Mouse (Mus musculus) kidney, embryonic 14.5 days (tissue): ENCODE measurements at regions not wholly inside any gene's neighbourhood (a gene's known extent, or its start where the extent isn't known, plus 50 kb on each side); places are given as distances from the start of the nearest gene placed in this dataset.

Experiments used
- ATAC-seq: fragments of 200-750 bp; cut with Nextera tagmentation; 2 replicates; pipeline ENCODE4 v1.8.0; 2017; ENCODE audit warnings: moderate number of reproducible peaks, mild to moderate bottlenecking, moderate TSS enrichment, moderate library complexity; ENCODE audit not compliant: low FRiP score, low TSS enrichment
- H3K27ac ChIP-seq: fragments of 300-500 bp; sonication (generic); 2 replicates; pipeline ENCODE4 v1.5.1; 2014; ENCODE audit warnings: low read depth, mild to moderate bottlenecking, low read length, moderate library complexity, mixed read lengths
- H3K27me3 ChIP-seq: fragments of 300-500 bp; sonication (generic); 2 replicates; pipeline ENCODE4 v1.6.1; 2014; ENCODE audit warnings: mild to moderate bottlenecking, low read length; ENCODE audit not compliant: control insufficient read depth, insufficient read depth
- H3K36me3 ChIP-seq: fragments of 300-500 bp; sonication (generic); 2 replicates; pipeline ENCODE4 v1.6.1; 2014; ENCODE audit warnings: low read length, mixed read lengths; ENCODE audit not compliant: control insufficient read depth, insufficient read depth
- H3K4me1 ChIP-seq: fragments of 300-500 bp; sonication (generic); 2 replicates; pipeline ENCODE4 v1.6.1; 2014; ENCODE audit warnings: low read length, mixed read lengths; ENCODE audit not compliant: control insufficient read depth, insufficient read depth
- H3K4me2 ChIP-seq: fragments of 300-500 bp; sonication (generic); replicated peaks from 2 replicates; pipeline ENCODE4 v1.6.1; 2014; ENCODE audit warnings: low read depth, mild to moderate bottlenecking, low read length
- H3K4me3 ChIP-seq: fragments of 300-500 bp; sonication (generic); 2 replicates; pipeline ENCODE4 v1.5.1; 2014; ENCODE audit warnings: mild to moderate bottlenecking, low read length
- H3K9ac ChIP-seq: fragments of 300-500 bp; sonication (generic); 2 replicates; pipeline ENCODE4 v1.6.1; 2014; ENCODE audit warnings: low read depth, mild to moderate bottlenecking, low read length, moderate library complexity
- H3K9me3 ChIP-seq: fragments of 300-500 bp; sonication (generic); 2 replicates; pipeline ENCODE4 v1.6.1; 2016; ENCODE audit warnings: low read length; ENCODE audit not compliant: control insufficient read depth
- WGBS: fragments of 180-500 bp; shearing (Covaris S2); extraction: QIAGEN DNeasy Blood & Tissue Kit; methylation state at CpG from one replicate; pipeline ENCODE4 v1.1.7; 2014; 5-methylcytosine and 5-hydroxymethylcytosine counted together

DNA sequence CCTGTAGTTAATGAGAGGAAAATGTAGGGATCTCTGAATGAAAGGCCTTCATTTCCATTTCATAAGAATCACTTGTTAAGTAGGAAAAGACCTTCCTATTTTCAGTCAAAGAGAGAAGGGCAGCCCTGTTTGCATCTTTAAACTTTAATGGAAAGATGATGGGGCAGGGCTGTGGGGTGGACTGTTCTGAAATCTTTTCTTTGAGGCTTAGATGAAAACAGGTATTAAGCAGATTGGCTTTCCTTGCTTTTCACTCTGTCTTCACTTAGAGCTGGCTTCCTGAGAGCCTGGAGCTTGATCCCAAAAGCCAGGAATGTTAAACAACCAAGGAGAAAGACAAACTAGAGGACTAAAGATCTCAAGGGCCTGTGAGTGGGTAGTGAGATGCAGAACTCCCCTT is 400.3 kb downstream of the 1810013L24Rik start:
- no peaks in the 10 kb centered on the region for H3K27me3 ChIP-seq
- H3K9me3 ChIP-seq = no peaks in the 10 kb centered on the region

DNA sequence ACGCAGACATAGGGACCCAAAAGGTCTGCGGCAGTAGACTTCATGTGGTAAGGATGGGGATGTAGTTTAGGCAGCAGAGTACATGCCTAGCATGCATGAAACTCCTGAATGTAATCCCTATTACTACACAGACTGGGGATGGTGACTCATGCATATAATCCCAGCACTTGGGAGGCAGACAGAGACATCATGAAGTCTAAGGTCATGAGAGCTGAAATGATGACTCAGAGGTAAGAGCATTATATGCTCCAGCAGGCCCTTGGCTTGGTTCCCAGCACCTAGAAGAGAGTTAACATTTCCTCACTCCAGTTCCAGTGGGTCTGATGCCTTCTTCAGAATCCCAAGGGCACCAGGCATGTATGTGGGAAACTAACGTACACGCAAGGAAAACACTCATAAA is 412.2 kb downstream of the 1810013L24Rik start:
- no peaks in the 10 kb centered on the region for H3K4me1 ChIP-seq
- H3K9me3 ChIP-seq = no peaks in the 10 kb centered on the region
- ATAC-seq = no peak
- no peak overlapping the region for H3K9ac ChIP-seq
- WGBS = 91% methylated on average over 4 of the region's 4 CpGs
- H3K4me3 ChIP-seq = no peak overlapping the region
- no peak overlapping the region for H3K27ac ChIP-seq
- H3K4me2 ChIP-seq = no peak overlapping the region
- no peaks in the 10 kb centered on the region for H3K27me3 ChIP-seq
- no peaks in the 10 kb centered on the region for H3K36me3 ChIP-seq

More for the DNA sequence above, 400.3 kb downstream of the 1810013L24Rik start:
- no peak overlapping the region for H3K27ac ChIP-seq
- H3K4me2 ChIP-seq = no peak overlapping the region
- no peaks in the 10 kb centered on the region for H3K36me3 ChIP-seq
- ATAC-seq = no peak
- no peak overlapping the region for H3K9ac ChIP-seq
- H3K4me1 ChIP-seq = no peaks in the 10 kb centered on the region
- no peak overlapping the region for H3K4me3 ChIP-seq

DNA sequence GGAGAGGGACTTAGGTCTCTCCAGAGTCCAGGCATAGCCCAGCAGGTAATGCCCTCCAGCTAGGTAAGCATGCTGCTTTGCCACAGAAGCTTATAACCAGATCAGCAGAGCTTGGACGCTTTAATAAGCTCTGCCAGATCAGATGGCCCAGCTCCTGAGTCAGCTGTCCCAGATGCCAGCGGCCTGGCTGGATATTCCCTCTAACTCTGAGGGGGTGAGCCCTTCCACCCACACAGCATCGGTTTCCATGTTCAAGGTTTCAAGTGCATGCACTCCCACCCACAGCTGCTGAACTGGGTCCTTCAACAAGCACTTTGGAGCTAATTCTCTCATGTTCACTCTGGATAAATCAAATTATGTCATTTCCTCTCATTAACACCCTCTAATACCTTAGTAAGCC is 417.3 kb downstream of the 1810013L24Rik start:
- peak; percentile 39; the same call in 1 of the 2 replicates for ATAC-seq
- Histone ChIP-seq H3K4me3 (no peak overlapping the region), H3K27ac (no peak overlapping the region), H3K27me3 (no peaks in the 10 kb centered on the region), H3K4me1 (no peaks in the 10 kb centered on the region), H3K9me3 (no peaks in the 10 kb centered on the region), H3K4me2 (no peak overlapping the region), H3K9ac (no peak overlapping the region), H3K36me3 (no peaks in the 10 kb centered on the region)
- WGBS = 43% methylated on average over 3 of the region's 3 CpGs

DNA sequence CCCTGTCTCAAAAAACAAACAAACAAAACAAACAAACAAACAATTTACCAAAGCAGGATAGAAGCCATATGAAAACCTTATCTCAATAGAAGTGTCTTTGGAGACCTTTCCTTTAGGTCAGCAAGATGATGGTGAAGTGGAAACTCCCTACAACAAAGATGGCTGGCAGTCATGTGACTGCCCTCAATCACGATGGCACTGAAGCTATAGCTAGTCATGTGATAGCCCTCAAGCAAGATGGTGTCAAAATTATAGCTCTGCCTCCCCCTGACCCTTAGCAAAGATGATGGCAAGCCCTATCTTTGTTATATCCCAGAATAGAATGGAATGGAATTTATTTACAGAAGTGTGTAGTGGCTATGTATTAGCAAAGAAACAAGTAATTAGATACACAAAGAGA is 423.2 kb downstream of the 1810013L24Rik start:
- Histone ChIP-seq H3K9me3 (no peaks in the 10 kb centered on the region), H3K4me1 (no peaks in the 10 kb centered on the region), H3K27ac (no peak overlapping the region), H3K4me2 (no peak overlapping the region), H3K4me3 (no peak overlapping the region), H3K27me3 (no peaks in the 10 kb centered on the region), H3K36me3 (no peaks in the 10 kb centered on the region), H3K9ac (no peak overlapping the region)
- no peak for ATAC-seq
- 95% methylated on average over 1 of the region's 1 CpGs for WGBS

DNA sequence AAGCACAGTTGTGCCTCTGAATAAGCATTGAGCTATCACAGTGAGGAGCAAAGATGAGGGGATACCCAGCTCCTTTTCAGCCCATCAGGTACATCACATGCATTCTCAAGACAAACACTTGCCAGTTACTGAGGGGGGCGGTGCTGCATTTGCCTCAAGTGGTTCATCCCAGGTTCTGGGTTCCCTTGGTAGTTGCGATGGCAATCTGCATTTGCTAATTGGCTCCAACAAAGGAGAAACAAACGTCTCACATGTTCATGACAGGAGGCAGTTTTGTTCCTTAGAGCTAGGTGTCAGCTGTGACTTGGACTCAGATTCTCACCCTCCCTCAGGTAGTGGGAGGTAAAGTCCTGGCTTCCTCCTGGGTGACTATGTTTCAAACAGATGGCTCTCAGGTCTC is 425.5 kb downstream of the 1810013L24Rik start:
- H3K4me3 ChIP-seq = no peak overlapping the region
- 49% methylated on average over 3 of the region's 3 CpGs for WGBS
- H3K4me1 ChIP-seq = no peaks in the 10 kb centered on the region
- no peak for ATAC-seq
- H3K36me3 ChIP-seq = no peaks in the 10 kb centered on the region
- no peak overlapping the region for H3K9ac ChIP-seq
- no peak overlapping the region for H3K27ac ChIP-seq
- no peak overlapping the region for H3K4me2 ChIP-seq
- H3K27me3 ChIP-seq = no peaks in the 10 kb centered on the region
- no peaks in the 10 kb centered on the region for H3K9me3 ChIP-seq

DNA sequence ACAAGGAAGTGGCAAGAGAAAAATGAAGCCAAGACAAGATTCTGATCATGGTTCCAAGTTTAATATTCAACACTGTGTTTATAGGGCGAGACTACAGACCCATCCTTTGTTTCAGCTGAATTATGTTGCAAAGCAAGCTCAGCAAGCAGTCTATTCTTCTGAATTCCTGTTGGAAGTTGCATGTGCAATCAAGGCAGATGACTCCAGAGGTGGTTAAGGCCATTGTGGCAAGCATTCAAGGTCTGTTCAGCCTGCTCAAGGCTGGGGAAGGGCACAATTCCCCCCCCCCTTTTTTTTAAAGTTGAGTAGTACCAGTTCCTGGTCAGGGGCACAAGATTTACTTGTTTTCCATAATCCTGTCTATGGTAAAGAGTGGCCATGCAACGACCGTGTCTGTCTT is 431.1 kb downstream of the 1810013L24Rik start:
- 85% methylated on average over 3 of the region's 3 CpGs for WGBS
- Histone ChIP-seq H3K27me3 (no peaks in the 10 kb centered on the region), H3K4me1 (no peaks in the 10 kb centered on the region), H3K4me3 (no peak overlapping the region), H3K9me3 (no peaks in the 10 kb centered on the region), H3K27ac (no peak overlapping the region), H3K4me2 (no peak overlapping the region), H3K36me3 (no peaks in the 10 kb centered on the region), H3K9ac (no peak overlapping the region)
- no peak for ATAC-seq

DNA sequence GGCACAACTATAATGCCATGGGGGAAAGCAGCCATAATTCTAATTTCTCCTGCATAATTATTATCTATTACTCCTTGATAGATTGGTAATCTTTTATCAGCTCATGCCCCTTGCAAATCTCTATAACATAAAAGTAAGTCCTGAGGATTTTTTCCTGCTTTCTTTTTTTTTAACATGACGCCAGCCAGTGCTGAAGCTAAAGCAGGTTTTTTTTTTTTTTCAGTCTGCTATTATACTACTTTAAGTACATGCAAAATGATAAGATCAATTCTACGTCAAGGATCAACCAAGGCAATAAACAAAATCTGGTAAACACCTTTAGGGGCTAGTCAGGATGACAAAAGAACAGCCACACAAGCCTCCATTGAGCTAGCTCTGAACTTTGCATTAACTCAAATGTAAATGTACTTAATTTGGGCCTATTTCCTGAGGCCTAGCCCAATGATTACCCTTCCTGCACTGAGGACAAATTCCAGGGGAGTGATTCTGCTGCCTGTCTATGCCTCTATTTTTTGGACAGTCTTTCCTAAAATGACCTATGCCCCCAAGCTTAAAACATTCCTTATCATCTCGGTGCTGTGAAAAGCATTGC is 434.8 kb downstream of the 1810013L24Rik start:
- Histone ChIP-seq H3K4me1 (no peaks in the 10 kb centered on the region), H3K4me2 (no peak overlapping the region), H3K27me3 (no peaks in the 10 kb centered on the region), H3K4me3 (no peak overlapping the region), H3K9me3 (no peaks in the 10 kb centered on the region), H3K36me3 (no peaks in the 10 kb centered on the region), H3K27ac (no peak overlapping the region), H3K9ac (no peak overlapping the region)
- no peak for ATAC-seq
- 39% methylated on average over 3 of the region's 3 CpGs for WGBS

DNA sequence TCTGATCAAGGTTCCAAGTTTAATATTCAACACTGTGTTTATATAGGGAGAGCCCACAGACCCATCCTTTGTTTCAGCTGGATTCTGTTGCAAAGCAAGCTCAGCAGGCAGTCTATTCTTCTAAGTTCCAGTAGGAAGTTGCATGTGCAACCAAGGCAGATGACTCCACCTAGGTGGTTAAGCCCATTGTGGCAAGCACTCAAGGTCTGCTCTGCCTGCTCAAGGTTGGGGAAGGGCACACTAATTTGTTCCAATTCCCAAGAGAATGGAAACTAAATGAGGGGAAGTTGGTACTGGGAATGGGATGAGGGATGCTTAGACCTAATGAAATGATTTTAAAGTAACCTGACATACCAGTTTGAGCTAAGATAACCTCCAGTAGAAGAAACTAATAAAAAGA is 437.3 kb downstream of the 1810013L24Rik start:
- Histone ChIP-seq H3K27me3 (no peaks in the 10 kb centered on the region), H3K9me3 (no peaks in the 10 kb centered on the region), H3K4me2 (no peak overlapping the region), H3K9ac (no peak overlapping the region), H3K4me3 (no peak overlapping the region), H3K27ac (no peak overlapping the region), H3K4me1 (no peaks in the 10 kb centered on the region), H3K36me3 (no peaks in the 10 kb centered on the region)
- no peak for ATAC-seq

DNA sequence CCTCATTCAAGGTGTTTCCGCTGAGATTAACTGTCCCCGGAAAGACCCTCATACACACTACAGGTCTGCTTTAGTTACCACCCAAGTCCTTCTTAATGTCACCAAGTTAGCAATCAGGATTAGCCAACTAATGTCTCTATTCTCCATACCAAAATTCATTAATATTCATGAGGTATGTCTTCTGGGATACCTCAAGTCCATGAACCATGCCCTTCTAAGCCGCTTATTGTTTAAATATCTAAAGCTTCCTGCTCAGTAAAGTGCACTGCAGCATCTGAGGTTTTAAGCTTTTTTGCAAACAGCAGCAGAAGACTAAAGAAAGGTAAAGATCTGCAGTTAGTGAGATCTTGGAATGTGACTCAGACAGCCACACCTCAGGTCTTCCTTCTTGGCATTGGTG is 440.2 kb downstream of the 1810013L24Rik start:
- H3K4me2 ChIP-seq = no peak overlapping the region
- no peak for ATAC-seq
- 84% methylated on average over 3 of the region's 3 CpGs for WGBS

More for the DNA sequence above, 440.2 kb downstream of the 1810013L24Rik start:
- Histone ChIP-seq H3K9me3 (no peaks in the 10 kb centered on the region), H3K27me3 (no peaks in the 10 kb centered on the region), H3K36me3 (no peaks in the 10 kb centered on the region), H3K4me1 (no peaks in the 10 kb centered on the region), H3K4me3 (no peak overlapping the region), H3K27ac (no peak overlapping the region), H3K9ac (no peak overlapping the region)
